Mouse (Mus musculus) regulatory T cell (primary cell): ENCODE results near the gene Rhov.

Experiments used
- in situ Hi-C: fragments of 300-600 bp; cut with MboI, MseI; formaldehyde crosslinking; loops from one replicate; pipeline ENCODE4 v1.15.1; 2025; ENCODE audit warnings: high pct_unique_total_duplicates

Rhov gene

DNA sequence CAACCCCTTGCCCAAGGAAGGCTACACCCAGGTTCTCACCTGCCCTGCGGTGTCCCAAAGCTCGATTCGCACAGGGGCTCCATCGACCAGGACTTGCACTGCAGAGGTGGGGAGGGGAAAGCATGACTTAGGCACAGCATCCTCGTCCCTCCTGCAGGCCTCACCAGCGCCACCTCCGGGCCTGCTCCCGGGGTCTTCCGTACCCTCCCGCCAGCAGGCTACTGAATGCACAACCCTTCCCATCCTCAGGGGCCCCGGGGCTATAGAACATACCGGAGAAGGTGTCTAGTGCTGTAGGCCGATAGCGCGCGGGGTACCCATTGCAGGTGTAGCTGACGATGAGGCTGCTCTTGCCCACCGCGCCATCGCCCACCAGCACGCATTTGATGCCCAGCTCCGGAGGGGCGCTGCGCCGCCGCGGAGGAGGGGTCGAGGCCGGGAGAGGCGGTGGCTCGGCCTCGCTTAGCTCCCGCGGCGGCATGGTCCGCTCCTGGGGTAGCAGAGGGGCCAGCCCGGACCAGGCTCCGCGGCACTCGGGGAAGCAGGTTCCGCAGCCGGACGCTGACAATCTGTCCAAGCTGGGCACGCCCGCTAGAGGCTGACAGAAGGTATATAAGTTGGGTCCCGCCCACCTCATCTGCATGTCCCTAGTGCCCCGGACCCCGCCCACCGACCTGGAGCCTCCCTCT, at the start of gene Rhov:
TSS of gene Rhov (minus strand) at position 630 of the 689 bp plus-strand sequence.
- in situ Hi-C loops, result no loop called here

DNA sequence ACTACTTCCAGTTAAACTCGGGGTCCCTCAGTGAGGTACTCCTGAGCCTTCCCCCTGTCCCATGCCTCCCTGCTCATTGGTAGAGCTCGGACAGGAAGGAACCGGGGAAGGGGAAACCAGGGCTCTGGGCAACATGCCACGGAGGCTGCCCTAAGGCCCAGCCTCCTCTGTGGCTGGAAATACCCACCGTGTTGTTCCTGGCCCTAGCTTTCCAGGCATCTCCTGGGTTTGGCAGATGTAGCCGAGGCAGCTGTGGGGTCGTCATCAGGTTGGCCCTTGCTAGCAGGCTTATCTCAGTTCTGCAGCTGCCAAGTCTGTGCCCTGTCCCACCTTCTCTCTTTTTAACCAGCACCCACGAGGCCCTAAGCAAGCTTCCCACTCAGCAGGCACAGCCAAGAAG, 49.5 kb upstream of the Rhov start:
- in situ Hi-C loops, result no loop called here

DNA sequence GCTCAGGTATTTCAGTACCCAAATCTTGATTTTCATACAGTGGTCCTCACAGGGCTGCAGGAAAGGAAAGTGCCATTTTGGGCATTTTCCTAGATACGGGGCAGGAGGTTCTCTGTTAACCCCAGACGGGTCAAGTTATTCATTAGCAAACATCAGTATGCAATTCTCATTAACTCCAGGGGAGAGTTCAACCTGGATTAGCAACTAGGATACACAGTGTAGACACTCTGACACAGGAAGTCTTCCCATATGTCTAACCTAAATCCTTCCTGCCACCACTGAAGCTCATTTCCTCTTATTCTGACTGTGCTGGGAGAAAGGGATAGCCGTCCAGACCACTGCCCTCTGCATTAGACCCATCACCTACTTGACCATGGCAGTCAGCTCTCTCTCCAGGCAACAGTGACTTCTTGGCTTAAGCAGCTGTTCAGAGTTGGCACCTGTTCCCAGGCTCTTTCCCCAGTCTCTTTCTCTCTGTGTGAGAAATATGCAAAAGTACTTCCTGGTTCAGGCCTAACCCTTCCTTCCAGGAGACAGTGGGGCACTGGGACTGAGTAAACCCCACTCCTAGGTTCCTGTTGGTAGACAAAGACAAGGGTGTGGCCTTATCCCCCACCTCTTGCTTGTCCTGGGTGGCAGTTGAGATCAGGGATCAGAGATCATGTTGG, 47.1 kb upstream of the Rhov start:
- in situ Hi-C loops, result no loop called here

DNA sequence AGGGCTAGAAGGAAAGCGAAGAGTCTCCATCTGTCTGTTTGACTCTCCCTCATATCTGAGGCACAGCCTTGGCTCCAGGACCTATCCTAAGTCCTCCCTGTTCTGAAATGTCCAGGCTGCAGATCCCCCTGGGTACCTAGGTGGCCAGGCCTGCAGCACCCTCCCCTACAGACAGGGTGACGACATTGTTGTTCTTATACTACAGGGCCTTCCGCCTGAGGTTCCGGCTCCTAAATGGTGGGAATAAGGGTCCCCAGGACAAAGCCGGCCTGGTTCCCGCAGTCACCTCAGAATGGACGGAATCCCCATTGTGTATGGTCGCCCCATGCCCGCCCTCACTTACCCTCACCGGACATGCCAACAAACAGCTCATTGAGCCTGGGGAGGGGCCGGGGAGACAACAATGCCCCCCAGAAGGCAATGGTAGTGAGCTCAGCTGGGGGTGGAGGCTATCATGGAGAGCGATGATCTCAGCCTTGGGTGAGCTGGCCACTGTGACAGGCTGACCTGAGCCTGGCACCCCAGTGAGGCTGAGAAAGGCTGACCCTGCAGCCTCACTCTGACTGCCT, 43.8 kb upstream of the Rhov start:
- in situ Hi-C loops, result no loop called here

DNA sequence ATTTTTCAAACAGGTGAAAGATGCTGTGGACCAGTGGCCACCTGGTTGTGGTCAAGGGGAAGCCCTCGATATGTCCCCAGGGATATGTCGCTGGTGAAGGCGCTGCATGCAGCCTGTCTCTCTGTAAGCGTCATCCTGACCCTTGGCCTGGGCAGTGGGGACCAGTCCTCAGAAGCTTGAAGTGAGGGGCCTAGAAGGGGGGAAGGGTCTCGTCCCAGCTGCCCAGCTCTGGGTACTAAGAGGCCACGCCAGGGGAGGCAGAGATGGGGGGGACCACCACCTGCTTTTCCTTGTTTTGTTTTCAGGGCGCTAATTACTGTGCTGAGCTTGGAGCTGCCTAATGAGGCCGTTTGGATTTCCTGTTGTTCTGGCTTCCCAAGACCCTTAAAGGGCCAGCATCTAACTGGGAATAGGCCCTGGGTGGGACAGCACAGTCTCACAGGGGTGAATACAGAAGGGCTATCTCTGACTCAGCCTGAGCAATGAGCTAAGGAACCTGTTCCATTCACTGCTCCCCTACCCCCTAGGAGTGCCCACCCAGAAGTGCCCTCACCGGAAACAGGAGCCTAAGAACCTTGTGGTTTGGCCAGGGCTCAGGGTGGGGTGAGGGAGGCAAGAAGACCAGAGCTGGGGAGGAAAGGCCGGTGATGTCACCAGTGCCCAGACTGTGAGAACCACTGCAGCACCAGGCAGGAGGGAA, 42.9 kb upstream of the Rhov start:
- in situ Hi-C loops, result no loop called here

DNA sequence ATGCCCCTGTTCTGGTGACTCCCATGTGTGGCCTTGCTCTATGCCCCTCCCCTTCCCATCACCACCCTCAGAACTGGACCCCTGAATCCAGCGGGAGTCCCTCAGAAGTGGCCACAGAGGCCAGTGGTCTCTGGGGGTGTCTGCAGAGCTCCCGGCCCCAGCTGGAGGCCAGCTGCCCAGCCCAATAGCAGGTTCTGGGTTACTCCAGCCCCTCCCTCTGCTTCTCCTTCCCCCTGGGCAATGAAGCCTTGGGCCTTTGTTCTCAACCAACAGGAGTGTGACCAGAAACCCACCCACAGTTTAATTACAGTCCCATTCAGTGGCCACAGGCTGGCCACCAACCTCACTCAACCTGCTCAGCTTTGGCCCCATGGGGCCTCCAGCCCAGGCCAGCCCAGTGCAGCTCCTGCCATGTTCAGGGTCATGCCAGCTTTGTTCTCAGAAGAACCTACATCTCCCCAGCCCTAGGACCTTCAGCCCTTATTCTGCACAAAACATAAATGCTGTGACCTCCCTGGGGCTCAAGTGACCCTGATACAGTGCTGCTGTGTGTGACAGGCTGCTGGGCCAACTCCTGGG, 41.4 kb upstream of the Rhov start:
- in situ Hi-C loops, result no loop called here

DNA sequence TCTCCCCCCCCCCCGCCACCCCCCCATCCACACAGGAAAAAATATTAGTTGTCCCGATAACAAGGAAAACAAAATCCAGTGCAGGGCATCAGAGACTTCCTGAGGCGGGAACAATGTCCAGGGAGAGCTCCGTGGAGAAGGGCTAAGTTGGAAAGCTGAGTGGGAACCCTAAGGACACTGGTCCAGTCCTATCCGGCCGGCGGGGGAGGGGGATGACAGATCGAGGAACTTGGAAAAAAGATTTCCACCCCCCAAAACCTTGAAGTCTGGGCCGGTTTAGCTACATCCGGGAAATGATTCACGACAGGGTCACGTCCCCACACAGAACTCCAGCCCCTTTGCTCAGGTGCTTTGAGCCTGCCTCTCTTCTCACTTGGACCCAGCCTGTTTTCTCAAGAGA, 40.5 kb upstream of the Rhov start:
- in situ Hi-C loops, result no loop called here

DNA sequence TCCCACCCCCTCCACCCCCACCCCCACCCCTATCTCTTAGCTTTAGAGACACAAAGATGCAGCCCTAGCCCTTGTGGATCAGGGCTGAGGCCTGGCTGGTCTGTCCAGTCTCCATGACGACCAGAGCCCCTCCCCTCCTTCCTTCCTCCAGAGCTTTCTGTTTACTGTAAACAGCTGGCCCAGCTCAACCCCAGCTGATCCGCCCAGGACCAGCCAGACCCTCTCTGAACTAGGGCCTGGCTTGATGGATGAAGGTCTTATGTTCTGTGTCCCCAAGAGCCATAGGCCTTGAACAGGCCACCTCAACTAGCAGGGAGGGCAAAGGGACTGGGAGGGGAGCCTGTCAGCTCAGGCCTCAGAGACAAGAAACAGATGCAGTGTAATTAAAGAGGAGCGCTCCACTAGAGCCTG, 33.7 kb upstream of the Rhov start:
- in situ Hi-C loops, result no loop called here

DNA sequence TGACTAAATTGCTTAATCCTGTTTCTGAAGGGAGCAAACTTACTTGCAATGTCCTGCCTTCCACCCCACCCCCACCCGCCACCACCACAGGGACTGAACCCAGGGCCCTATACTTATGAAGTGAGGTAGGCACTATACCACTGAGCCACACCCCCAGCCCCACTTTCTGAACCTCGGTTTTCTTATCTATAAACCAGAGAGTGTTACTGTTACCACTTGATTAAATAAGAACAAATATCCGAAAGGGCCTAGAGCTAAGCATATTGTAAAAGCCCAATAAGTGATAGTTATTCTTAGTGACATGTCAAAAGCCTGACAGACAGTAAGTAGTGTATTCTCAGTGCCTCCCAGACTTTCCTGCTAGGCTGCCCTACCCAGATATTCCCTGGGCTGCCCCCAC, 33.3 kb upstream of the Rhov start:
- in situ Hi-C loops, result no loop called here

DNA sequence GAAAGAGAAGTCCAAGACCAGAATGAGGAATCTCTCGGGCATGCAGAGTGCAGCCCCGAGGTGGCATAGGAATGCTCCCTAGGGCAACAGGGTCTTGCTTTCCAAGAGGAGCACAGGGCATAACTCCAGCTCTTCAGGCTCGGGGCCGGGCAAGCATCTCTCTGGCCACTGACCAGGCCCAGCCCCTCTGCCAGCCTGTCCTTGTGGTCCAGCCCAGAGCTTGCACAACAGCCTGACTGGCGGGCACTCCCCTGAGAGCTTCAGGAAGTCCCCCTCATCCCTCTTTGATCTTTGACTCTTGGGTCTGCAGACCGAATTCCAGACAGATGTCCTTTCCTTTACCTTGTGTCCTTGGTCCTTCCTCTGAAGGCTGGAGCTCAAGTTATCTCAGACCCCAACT, 31.8 kb upstream of the Rhov start:
- in situ Hi-C loops, result no loop called here

DNA sequence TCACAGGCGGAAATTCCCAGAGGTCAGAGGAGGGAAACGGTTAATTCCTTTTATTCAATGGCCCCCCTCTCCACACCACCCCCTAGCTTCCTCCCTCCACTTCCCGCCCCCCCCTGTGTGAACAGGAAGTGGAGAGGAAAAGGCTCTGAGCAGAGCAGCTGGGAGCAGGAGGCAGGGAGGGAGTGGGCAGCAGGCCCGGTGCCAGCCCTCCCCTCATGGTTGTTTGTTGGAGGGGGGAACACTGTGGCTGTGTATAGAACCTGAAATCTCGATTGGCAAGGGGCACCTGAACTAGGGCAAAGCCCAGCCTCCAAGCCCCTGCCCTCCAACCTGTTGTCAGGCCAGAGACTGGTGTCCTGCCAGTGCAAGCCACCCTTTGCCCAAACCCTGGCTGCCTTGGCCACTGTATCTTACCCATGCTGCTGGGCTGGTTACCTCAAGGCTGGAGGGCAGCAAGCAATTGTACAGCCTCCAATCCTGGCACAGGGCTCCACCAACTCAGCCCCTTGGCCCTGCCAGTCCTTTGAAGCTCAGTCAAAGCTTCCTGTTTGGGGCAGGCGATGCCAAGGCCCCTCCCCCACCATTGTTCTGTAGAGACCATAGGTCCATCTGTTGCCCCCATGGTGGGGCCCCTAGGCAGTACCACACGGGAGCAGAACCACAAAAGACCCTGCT, 29.9 kb upstream of the Rhov start:
- in situ Hi-C loops, result no loop called here

DNA sequence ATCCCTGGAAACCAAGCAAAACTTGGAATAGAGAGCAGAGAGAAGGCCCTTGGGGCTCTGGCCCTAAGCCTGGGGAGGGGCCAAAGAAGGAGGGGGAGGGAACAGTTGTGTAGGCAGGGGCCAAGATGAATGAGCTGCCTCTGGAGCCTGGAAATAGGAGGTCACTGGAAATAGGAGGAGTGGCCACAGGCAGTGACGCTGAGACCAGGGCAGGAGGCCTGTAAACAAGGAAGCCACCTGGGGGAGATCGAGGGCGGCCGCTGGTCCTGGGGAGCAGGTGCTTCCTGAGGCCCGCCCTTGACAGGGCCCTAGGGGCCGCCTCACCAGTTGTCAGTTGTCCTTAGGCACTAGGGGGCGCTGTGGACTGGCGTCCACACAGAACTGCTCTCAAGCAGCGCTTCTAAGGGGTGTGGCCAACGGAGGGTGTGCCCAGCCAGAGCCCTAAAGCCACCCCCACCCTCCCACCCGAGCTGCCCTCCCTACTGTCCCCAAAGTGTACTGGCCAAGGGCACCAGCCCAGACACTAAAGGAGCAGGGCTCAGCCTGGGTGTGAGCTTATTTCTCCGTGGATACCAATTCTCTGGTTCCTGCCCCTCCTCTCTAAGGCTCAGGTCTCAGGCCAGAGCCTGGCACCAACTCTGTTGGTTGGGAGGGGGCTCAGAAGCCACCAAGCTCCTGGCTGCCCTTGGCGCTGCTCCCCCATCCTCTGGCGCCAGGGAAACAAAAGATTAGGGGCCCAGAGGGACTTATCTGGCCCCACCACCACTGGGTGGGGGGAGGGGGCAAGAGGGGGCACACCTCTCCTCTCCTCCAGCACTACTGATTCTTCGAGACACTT, 29.1 kb upstream of the Rhov start:
- in situ Hi-C loops, result no loop called here

DNA sequence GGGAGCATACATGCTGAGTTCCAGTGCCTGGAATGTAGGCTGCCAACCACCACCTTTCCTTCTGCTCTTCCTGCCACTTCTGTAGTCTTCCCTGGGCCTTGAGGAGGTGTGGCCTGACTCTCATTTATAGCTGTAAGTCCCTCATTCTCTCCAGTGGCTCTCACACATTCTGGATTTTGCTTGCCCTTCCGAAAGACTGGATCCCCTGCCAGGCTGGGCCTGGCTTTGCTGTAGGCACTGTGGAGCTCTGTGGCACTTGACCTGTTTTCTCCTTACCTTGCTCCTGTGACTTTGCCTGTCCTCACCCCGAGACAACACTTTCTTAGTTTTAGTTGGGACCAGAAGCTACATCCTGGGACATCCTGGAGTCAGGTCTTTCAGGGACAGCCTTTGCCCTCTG, 27.8 kb upstream of the Rhov start:
- in situ Hi-C loops, result no loop called here

DNA sequence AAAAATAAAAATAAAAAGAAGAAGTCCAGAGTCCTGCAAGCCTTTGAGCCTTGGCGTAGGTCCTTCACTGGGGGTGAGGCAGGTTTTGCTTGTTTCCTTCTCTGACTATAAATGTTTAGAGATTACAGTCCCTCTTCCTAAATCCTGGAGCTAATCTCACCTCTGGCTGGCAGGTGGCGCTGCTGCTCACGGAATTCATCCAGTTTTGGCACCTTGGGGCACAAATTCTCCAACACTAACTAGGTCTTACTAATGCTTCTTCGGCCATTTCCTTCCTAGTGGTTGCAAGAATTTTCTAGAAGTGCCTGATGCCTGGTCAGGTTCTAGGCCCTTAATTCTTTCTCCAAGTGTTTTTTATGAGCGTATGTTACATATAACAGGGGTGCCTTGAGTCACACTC, 27.3 kb upstream of the Rhov start:
- in situ Hi-C loops, result no loop called here

DNA sequence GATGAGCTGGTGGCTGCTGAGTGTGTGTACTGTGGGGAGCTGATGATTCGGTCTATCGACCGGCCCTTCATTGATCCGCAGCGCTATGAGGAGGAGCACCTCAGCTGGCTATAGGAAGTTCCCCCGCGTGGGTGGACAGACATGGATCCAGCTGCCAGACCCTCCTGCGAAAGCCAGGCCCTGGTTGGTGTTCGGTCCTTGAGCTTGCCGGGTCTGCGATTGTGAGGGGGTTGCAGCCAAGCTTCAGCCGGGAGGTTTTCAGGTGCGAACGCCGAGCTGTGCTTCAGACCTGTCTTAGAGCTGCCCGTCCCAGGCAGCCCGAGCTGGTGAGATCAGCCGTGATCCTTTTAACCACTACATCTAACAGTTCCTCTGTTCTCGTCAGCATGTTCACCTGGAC, 26.4 kb upstream of the Rhov start:
- in situ Hi-C loops, result no loop called here

DNA sequence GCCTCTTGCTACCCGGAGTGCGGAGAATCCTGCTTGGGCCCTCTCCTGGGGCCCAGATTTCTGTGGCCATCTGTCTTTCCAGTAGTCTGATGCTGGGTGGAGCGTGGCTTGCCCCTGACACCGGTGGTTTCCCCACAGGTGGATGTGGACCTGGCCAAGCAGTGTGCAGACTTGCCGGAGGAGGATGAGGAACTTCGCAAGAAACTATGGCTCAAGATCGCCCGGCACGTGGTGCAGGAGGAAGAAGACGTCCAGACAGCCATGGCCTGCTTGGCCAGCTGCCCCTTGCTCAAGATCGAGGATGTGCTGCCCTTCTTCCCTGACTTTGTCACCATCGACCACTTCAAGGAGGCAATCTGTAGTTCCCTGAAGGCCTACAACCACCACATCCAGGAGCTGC, 25.7 kb upstream of the Rhov start:
- in situ Hi-C loops, result no loop called here

DNA sequence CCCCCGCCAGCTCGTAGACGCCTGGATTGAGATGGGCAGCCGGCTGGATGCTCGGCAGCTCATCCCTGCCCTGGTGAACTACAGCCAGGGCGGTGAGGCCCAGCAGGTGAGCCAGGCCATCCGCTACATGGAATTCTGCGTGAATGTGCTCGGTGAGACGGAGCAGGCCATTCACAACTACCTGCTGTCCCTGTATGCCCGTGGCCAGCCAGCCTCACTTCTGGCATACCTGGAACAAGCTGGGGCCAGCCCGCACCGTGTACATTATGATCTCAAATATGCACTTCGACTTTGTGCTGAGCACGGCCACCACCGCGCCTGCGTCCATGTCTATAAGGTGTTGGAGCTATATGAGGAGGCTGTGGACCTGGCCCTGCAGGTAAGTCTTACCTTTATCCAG, 23.3 kb upstream of the Rhov start:
- in situ Hi-C loops, result no loop called here

DNA sequence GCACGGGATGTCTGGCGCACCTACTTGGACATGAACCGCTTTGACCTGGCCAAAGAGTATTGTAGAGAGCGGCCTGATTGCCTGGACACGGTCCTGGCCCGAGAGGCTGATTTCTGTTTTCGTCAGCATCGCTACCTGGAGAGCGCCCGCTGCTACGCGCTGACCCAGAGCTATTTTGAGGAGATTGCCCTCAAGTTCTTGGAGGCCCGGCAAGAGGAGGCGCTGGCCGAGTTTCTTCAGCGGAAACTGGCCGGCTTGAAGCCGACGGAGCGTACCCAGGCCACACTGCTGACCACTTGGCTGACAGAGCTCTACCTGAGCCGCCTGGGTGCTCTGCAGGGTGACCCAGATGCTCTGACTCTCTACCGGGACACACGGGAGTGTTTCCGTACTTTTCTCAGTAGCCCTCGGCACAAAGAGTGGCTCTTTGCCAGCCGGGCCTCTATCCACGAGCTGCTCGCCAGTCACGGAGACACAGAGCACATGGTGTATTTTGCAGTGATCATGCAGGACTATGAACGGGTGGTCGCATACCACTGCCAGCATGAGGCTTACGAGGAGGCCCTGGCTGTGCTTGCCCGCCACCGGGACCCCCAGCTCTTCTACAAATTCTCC, 22.8 kb upstream of the Rhov start:
- in situ Hi-C loops, result no loop called here

DNA sequence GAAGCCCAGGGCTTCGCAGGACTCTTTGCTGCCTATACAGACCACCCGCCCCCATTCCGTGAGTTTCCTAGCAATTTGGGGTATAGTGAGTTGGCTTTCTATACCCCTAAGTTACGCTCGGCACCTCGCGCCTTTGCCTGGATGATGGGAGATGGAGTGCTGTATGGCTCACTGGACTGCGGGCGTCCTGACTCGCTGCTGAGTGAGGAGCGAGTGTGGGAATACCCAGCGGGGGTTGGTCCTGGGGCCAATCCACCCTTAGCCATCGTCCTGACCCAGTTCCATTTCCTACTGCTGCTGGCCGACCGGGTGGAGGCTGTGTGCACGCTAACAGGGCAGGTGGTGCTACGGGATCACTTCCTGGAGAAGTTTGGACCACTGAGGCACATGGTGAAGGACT, 22.2 kb upstream of the Rhov start:
- in situ Hi-C loops, result no loop called here

DNA sequence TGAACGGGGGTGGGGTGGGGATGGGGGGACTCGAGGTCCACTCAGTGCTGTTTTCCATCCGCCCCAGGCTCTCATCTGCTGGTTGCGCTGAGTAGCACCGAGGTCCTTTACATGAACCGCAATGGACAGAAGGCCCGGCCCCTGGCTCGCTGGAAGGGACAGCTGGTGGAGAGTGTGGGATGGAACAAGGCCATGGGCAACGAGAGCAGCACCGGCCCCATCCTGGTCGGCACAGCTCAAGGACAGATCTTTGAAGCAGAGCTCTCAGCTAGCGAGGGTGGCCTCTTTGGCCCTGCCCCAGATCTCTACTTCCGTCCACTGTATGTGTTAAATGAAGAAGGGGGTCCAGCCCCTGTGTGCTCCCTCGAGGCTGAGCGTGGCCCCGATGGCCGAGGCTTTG, 21.8 kb upstream of the Rhov start:
- in situ Hi-C loops, result no loop called here

DNA sequence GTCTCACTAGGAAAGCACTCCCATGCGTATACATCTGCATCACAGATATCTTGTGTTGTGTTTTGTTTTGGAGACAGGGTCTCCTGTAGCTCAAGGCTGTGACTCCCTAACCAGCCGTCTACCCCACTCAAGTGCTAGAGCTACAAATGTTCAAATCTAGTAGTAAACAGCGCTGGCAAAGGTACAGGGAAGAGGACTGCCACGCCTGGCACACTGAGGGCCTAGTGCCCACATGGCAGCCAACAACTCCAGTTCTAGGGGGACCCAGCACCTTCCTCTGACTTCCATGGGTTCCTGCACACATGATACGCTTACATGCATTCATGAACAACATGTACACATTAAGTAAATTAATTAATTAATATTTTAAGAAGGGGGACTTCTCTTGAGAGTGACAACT, 21.2 kb upstream of the Rhov start:
- in situ Hi-C loops, result no loop called here
